Mouse (Mus musculus) embryo, embryonic 10 days (tissue): ENCODE measurements around the gene Ptk7.

Experiments
- DNase-seq: peaks from one replicate; pipeline ENCODE4 v3.0.0-alpha.2; 2015; ENCODE audit warnings: low spot score

Ptk7 gene

GRCm38 (mm10) chr17:46644916-46645475, 15.7 kb upstream of the Ptk7 start:
- no peak for DNase-seq

GRCm38 (mm10) chr17:46644152-46644805, 15.0 kb upstream of the Ptk7 start:
- no peak for DNase-seq

GRCm38 (mm10) chr17:46642060-46642459, 12.8 kb upstream of the Ptk7 start:
- no peak for DNase-seq

- DNase-seq, result no peak
Observed at GRCm38 (mm10) chr17:46639929-46640328, 10.6 kb upstream of the Ptk7 start.

GRCm38 (mm10) chr17:46636831-46637523, 7.7 kb upstream of the Ptk7 start:
- DNase-seq, result peak; percentile 78

GRCm38 (mm10) chr17:46629685-46630441, 559 bp upstream of the Ptk7 start:
- DNase-seq, result peak; percentile 82

GRCm38 (mm10) chr17:46628471-46628790, 873 bp downstream of the Ptk7 start:
- DNase-seq, result no peak

GRCm38 (mm10) chr17:46627409-46627808, 1.9 kb downstream of the Ptk7 start:
- DNase-seq, result no peak

GRCm38 (mm10) chr17:46624598-46624997, 4.7 kb downstream of the Ptk7 start:
- DNase-seq, result no peak

GRCm38 (mm10) chr17:46623819-46624557, 5.3 kb downstream of the Ptk7 start:
- DNase-seq, result peak; percentile 33

GRCm38 (mm10) chr17:46622269-46622668, 7.0 kb downstream of the Ptk7 start:
- DNase-seq, result peak; percentile 9

- peak; percentile 23 for DNase-seq
Observed at GRCm38 (mm10) chr17:46621324-46621723, 8.0 kb downstream of the Ptk7 start.

- DNase-seq, result peak; percentile 7
Observed at GRCm38 (mm10) chr17:46619683-46620357, 9.5 kb downstream of the Ptk7 start.

- DNase-seq, result peak; percentile 66
Observed at GRCm38 (mm10) chr17:46618769-46619682, 10.3 kb downstream of the Ptk7 start.

GRCm38 (mm10) chr17:46618394-46618768, 10.9 kb downstream of the Ptk7 start:
- DNase-seq, result peak; percentile 68

- no peak for DNase-seq
Observed at GRCm38 (mm10) chr17:46617799-46618198, 11.5 kb downstream of the Ptk7 start.

GRCm38 (mm10) chr17:46613229-46613628, 16.1 kb downstream of the Ptk7 start:
- DNase-seq, result no peak

GRCm38 (mm10) chr17:46612820-46613219, 16.5 kb downstream of the Ptk7 start:
- DNase-seq, result no peak

GRCm38 (mm10) chr17:46612189-46612588, 17.1 kb downstream of the Ptk7 start:
- no peak for DNase-seq

GRCm38 (mm10) chr17:46611316-46611715, 18.0 kb downstream of the Ptk7 start:
- DNase-seq, result no peak
